Mouse (Mus musculus): ENCODE data around the gene Plekhg4. TPM values are rescaled to one million over a fixed set of nuclear protein-coding genes. Genes with fewer than 3 reads are reported as not detected.

Gene Plekhg4
- polyA plus RNA-seq, 1 experiment = not detected

DNA sequence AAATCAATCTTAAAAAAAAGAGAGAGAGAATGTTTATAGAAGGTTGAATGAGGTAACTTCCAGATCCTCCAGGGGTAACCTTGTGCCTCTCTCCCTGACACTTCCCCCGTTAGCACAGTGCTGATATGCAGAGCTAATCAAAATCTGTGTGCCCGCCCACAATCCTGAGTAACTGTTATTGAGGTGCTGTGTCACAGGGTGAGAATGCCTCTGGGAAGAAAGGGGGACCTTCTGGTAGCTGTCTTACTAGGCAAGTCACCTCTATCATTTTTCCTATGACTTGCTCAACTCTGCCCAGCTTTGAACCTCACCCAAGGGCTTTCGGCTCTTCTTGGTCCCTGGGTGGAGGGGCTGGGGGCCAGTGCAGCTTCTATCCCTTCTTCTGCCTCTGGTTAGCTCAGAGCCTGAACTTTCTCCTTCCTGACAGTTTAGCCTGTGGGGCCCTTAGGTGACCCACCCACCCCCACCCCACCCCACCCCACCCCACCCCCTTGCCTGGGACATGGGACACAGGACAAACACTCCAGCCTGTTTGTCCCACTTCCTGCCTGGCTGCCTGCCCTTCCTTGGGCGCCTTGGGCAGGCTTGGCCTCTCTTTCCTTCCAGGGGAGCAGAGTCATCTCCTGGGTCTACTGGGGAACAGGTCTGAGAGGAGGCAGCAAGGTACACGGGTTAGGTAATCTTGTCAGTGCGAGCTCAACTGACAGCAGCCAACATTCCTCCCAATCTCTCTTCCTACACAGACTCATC is 33.0 kb upstream of the Plekhg4 start:
- no peak overlapping the region for H3K4me3 ChIP-seq (ENCODE audit: insufficient read depth, low read length)

DNA sequence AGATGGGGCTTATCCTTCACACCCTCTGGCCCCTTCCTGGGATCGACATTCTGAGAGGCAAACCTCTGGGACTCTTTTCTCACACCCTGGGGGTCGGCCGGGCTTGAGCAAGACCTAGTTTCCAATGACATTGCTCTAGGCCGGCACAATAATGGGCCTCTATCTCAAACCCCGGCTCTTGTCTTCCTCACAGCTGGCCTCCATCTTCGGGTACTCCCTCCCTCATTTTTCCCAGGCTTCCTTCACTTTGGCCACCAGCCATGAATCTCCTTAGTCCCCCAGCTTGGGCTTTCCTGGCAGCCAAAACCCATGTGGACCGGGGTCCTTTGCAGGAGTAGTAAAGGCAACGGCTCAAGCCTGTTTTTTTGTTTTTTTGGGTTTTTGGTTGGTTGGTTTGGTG is 31.7 kb upstream of the Plekhg4 start:
- Histone ChIP-seq H3K4me3 (ENCODE audit: insufficient read depth, low read length) (no peak overlapping the region), H3K4me1 (ENCODE audit: control insufficient read depth, insufficient read depth, low read length) (peaks cover 56% of the 10 kb centered on the region), H3K27ac (ENCODE audit: insufficient read depth, low read depth, low read length) (no peak overlapping the region)
- TF ChIP-seq POLR2A (IDR thresholded peaks at IDR 0.05; ENCODE audit: borderline replicate concordance, low read depth, low read length) = no peak
- TF ChIP-seq CTCF (IDR thresholded peaks at IDR 0.05; ENCODE audit: low read depth, low read length) = no peak

More for the DNA sequence above, 33.0 kb upstream of the Plekhg4 start:
- Histone ChIP-seq H3K27ac (ENCODE audit: insufficient read depth, low read depth, low read length) (peak overlapping the region; percentile 78), H3K4me1 (ENCODE audit: control insufficient read depth, insufficient read depth, low read length) (peaks cover 46% of the 10 kb centered on the region)
- TF ChIP-seq POLR2A (IDR thresholded peaks at IDR 0.05; ENCODE audit: borderline replicate concordance, low read depth, low read length) (no peak), CTCF (IDR thresholded peaks at IDR 0.05; ENCODE audit: low read depth, low read length) (no peak)

DNA sequence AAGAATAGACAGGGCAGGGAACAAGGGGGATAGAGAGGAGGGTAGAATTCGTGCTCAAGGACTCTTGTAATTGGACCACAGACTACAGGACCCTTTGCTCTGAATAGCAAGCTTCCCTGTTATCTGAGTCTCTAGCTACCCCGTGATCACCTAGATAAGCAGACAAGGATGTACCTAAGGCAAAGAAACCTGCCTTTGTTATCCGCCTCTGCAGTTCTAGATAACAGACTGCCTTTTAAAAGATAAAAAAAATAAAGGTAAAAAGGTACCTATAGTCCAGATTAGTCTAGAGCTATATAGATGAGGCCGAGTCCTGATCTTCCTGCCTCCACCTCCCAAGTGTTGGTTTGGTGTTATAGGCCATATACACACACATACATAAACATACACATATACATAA is 30.3 kb upstream of the Plekhg4 start:
- no peak overlapping the region for H3K4me3 ChIP-seq (ENCODE audit: insufficient read depth, low read length)
- TF ChIP-seq POLR2A (IDR thresholded peaks at IDR 0.05; ENCODE audit: borderline replicate concordance, low read depth, low read length) (no peak), CTCF (IDR thresholded peaks at IDR 0.05; ENCODE audit: low read depth, low read length) (no peak)
- no peak overlapping the region for H3K27ac ChIP-seq (ENCODE audit: insufficient read depth, low read depth, low read length)
- H3K4me1 ChIP-seq (ENCODE audit: control insufficient read depth, insufficient read depth, low read length) = peaks cover 57% of the 10 kb centered on the region

DNA sequence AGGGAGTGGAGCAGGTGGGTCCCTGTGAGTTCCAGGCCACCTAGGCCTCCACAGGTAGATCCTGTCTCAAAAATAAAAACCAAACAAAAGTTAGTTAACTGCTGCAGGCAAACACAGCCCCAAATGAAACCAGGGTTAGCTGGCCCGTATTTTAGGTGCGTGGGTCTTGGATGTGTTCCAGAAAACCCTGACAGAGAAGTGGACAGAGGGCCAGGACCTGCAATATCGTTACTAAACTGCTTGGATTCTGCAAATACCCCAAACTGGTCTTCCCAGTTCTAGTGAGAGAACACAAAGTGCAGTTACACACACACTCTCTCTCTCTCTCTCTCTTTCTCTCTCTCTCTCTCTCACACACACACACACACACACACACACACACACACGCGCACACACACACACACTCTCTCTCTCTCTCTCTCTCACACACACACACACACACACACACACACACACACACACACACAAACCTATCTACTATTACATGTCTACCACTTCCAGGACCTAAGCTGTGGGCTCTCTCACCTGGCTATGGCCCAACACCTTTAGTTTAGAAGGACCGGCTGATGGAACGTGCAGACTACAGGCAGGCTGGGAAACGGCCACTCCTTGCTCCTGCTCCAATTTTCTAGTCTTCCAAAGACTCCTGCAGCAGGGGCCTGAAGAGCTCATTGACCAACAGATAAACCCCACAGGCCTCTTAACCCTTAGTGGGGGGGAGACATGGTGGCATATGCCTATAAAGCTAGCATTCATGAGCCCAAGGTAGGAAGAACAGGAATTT is 29.1 kb upstream of the Plekhg4 start:
- peaks cover 47% of the 10 kb centered on the region for H3K4me1 ChIP-seq (ENCODE audit: control insufficient read depth, insufficient read depth, low read length)
- H3K27ac ChIP-seq (ENCODE audit: insufficient read depth, low read depth, low read length) = no peak overlapping the region
- TF ChIP-seq CTCF (IDR thresholded peaks at IDR 0.05; ENCODE audit: low read depth, low read length) (no peak), POLR2A (IDR thresholded peaks at IDR 0.05; ENCODE audit: borderline replicate concordance, low read depth, low read length) (no peak)
- no peak overlapping the region for H3K4me3 ChIP-seq (ENCODE audit: insufficient read depth, low read length)

DNA sequence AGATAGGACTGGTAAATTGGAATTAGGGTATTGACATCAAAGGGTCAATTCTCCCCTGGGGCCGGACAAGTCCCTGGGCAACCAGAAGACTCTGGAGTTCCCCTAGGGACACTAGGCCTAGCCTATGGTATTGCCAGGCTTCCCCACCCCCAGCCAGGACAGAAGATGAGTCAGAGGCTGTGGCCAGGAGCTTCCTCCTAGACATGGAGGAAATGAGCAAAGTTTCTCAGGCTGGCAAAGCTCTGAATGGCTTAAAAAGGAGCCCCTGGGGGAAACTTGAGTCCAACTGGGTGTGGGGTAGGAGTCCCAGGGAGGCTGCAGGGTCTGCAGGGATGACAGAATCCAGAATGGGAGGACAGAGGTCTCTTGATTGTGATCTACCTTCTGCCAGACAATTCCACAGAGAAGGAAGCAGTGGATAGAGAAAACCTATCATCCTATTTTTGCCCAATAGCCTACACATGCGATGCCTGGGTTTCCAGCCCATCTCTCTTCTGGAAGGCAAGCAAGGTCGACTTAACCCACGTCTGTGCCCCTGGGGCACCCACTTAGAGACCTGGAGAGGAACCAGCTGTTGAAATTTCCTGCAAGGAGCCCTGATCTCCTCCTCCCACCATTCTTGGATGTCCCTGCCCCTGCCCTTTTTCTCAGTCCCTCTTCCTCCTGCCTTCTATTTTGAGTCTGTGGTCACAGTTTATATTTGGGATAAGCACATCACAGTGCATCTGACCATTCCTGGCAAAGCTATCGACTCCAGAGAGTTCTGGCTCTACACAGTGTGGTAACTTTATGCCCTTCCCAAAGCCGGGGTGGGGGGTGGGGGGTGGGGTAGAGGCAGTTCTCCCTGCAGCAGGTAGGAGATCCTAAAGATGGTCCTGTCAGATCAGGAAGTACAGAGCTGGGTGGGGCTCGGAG is 27.8 kb upstream of the Plekhg4 start:
- Histone ChIP-seq H3K4me3 (ENCODE audit: insufficient read depth, low read length) (peak overlapping the region; percentile 13), H3K27ac (ENCODE audit: insufficient read depth, low read depth, low read length) (peak overlapping the region; percentile 67), H3K4me1 (ENCODE audit: control insufficient read depth, insufficient read depth, low read length) (peaks cover 36% of the 10 kb centered on the region)
- TF ChIP-seq POLR2A (IDR thresholded peaks at IDR 0.05; ENCODE audit: borderline replicate concordance, low read depth, low read length) = no peak
- no peak for TF ChIP-seq CTCF (IDR thresholded peaks at IDR 0.05; ENCODE audit: low read depth, low read length)

DNA sequence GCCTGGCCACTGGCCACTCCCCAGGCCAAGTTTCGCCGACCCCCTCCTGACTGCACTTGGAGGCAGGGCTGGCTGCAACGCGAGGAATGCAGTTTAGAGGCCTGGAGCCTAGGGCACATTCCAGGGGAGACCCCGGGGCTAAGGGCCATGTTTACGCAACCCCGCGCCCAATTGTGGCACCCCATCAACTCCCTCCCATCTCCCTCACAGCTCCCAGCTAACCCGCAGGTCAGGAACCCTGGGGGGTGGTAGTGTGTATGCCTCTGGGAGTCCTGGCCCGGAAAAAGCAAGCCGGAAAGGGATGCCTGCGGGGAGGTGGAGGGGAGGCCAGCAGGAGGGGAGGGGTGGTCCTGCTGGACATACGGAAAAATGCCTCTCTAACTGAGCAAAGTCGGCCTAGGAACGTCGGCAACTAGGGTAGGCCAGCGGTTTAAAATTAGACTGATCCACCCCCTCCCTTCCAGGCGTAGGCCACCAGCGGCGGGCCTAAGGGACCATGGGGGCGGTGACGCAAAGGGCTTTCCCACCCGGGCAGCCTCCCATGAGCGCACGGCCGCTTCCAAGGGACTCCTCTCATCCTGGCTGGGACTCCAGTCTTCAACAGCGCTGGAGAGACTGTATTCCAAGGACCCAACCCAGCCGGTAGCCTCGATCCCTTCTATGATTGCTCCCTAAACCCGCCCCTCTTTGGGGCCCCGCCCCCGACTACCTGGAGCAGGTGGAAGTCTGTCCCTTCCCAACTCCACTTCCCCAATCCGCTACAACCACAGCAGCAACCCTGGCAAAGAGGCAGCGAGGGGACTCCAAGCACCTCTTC is 26.3 kb upstream of the Plekhg4 start:
- H3K27ac ChIP-seq (ENCODE audit: insufficient read depth, low read depth, low read length) = peak overlapping the region; percentile 44; the same call in 1 of the 2 replicates
- H3K4me1 ChIP-seq (ENCODE audit: control insufficient read depth, insufficient read depth, low read length) = peaks cover 28% of the 10 kb centered on the region
- H3K4me3 ChIP-seq (ENCODE audit: insufficient read depth, low read length) = peak overlapping the region; percentile 92
- TF ChIP-seq CTCF (IDR thresholded peaks at IDR 0.05; ENCODE audit: low read depth, low read length) (no peak; the same call in 1 of the 2 replicates), POLR2A (IDR thresholded peaks at IDR 0.05; ENCODE audit: borderline replicate concordance, low read depth, low read length) (0 out of 2 replicates have a peak, but pooled peaks have one; percentile 29)

DNA sequence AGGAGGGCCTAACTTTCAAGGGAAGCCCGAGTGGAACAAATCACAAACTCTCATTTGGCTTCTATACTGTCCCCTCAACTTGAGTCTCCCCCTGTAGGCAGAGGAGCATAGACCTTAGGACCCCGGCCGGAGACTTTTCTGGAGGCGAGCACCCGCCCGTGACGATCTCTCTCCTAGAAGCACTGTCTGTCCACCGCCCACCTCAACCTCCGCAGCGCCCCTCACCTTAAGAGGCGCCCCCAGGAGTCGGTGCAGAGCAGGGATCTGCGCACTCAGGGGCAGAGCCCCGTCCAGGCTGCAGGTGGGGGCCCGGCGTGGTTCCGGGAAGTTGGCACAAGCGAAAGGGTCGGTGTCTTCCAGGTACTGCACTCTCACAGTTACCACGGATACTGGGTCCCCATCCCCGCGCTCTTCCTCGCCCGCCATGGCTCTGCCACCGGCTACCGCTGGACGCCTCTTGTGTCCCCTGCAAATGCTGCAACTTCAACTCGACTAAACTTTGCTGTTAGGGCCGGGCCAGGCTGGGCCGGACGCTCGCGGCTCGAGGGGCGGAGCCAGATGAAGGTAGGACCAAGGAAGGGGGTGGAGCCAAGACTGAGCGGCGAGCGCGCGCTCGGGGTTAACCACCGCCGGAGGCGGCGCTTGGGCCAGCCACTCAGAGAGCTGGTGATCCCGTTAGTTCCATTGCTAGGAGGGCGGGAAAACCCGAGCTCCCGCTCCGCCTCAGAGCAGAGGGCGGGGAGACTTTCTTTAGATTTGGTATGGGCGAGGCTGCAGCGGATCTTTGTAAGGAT is 25.4 kb upstream of the Plekhg4 start, which contains the start of gene Fhod1:
Gene Fhod1 (minus strand): TSS at position 526 of the 794 bp plus-strand sequence.
- H3K4me1 ChIP-seq (ENCODE audit: control insufficient read depth, insufficient read depth, low read length) = peaks cover 28% of the 10 kb centered on the region
- TF ChIP-seq POLR2A (IDR thresholded peaks at IDR 0.05; ENCODE audit: borderline replicate concordance, low read depth, low read length) (no peak), CTCF (IDR thresholded peaks at IDR 0.05; ENCODE audit: low read depth, low read length) (0 out of 2 replicates have a peak, but pooled peaks have one; percentile 32)
- H3K4me3 ChIP-seq (ENCODE audit: insufficient read depth, low read length) = peak within 1 kb of the TSS; percentile 92
- H3K27ac ChIP-seq (ENCODE audit: insufficient read depth, low read depth, low read length) = peak within 1 kb of the TSS; percentile 44
